Mouse (Mus musculus) v-Abl transformed pro-B cells (cell line): ENCODE results near the gene Kbtbd6.
"Not testable (repeated sequence)": the region's sequence is repeated elsewhere in the genome, so short reads cannot be mapped to it uniquely, and the experiment has no call there.

Source experiments
- in situ Hi-C, 2 experiments: fragments of 400-800 bp; cut with MboI; formaldehyde crosslinking; loops; one replicate each; pipeline ENCODE4 v1.15.1; 2025; ENCODE audit not compliant: unreplicated experiment in 2 of 2

The Kbtbd6 gene

GRCm38 (mm10) chr14:79451681-79452590, at the start of gene Kbtbd6:
Gene Kbtbd6, plus strand, starts transcription at chr14:79451835.
- in situ Hi-C loops: loop anchor here in 1 of 2 experiments (25.0 kb wide), 1 partner anchor 790 kb away; no protein-coding TSS in a partner anchor

- in situ Hi-C loops: no loop called here
These were observed 44.0 kb upstream of the Kbtbd6 start for GRCm38 (mm10) chr14:79407641-79408040.

- in situ Hi-C loops: no loop called here
These were observed 42.3 kb upstream of the Kbtbd6 start for GRCm38 (mm10) chr14:79409278-79409830.

GRCm38 (mm10) chr14:79410662-79411061, 41.0 kb upstream of the Kbtbd6 start:
- in situ Hi-C loops: no loop called here

GRCm38 (mm10) chr14:79413121-79413520, 38.5 kb upstream of the Kbtbd6 start:
- in situ Hi-C loops: no loop called here

- in situ Hi-C loops: loop anchor here in 1 of 2 experiments (5.0 kb wide), 1 partner anchor 37 kb away; no protein-coding TSS in a partner anchor
These were observed 31.5 kb upstream of the Kbtbd6 start for GRCm38 (mm10) chr14:79420083-79420685.

GRCm38 (mm10) chr14:79425979-79426729, 25.5 kb upstream of the Kbtbd6 start, which contains the start of gene Kbtbd7:
Gene Kbtbd7, plus strand, starts transcription at chr14:79426511.
- in situ Hi-C loops: no loop called here

- in situ Hi-C loops: not testable (repeated sequence)
These were observed 24.8 kb upstream of the Kbtbd6 start for GRCm38 (mm10) chr14:79426730-79427365.

GRCm38 (mm10) chr14:79434068-79434467, 17.6 kb upstream of the Kbtbd6 start:
- in situ Hi-C loops: no loop called here

GRCm38 (mm10) chr14:79440655-79441054, 11.0 kb upstream of the Kbtbd6 start:
- in situ Hi-C loops: no loop called here

- in situ Hi-C loops: no loop called here
These were observed 10.2 kb upstream of the Kbtbd6 start for GRCm38 (mm10) chr14:79441441-79441840.

GRCm38 (mm10) chr14:79444601-79445000, 7.0 kb upstream of the Kbtbd6 start:
- in situ Hi-C loops: no loop called here

GRCm38 (mm10) chr14:79445055-79445620, 6.5 kb upstream of the Kbtbd6 start:
- in situ Hi-C loops: no loop called here

- in situ Hi-C loops: loop anchor here in 1 of 2 experiments (25.0 kb wide), 1 partner anchor 790 kb away; no protein-coding TSS in a partner anchor
These were observed 928 bp downstream of the Kbtbd6 start for GRCm38 (mm10) chr14:79452591-79452934.

GRCm38 (mm10) chr14:79460401-79460800, 8.8 kb downstream of the Kbtbd6 start:
- in situ Hi-C loops: loop anchor here in 1 of 2 experiments (5.0 to 25.0 kb wide), 3 partner anchors 68 to 798 kb away; partner anchors contain the start of gene Naa16

GRCm38 (mm10) chr14:79460988-79461387, 9.4 kb downstream of the Kbtbd6 start:
- in situ Hi-C loops: loop anchor here in 1 of 2 experiments (5.0 to 25.0 kb wide), 3 partner anchors 69 to 799 kb away; partner anchors contain the start of gene Naa16

GRCm38 (mm10) chr14:79465623-79466022, 14.0 kb downstream of the Kbtbd6 start:
- in situ Hi-C loops: loop anchor here (5.0 to 25.0 kb wide), 5 partner anchors 73 to 803 kb away; partner anchors contain the start of gene Naa16 (in 1 of the 2)

- in situ Hi-C loops: loop anchor here (5.0 to 25.0 kb wide), 5 partner anchors 75 to 805 kb away; partner anchors contain the start of gene Naa16 (in 1 of the 2)
These were observed 16.0 kb downstream of the Kbtbd6 start for GRCm38 (mm10) chr14:79467621-79468020.

GRCm38 (mm10) chr14:79473384-79473783, 21.7 kb downstream of the Kbtbd6 start:
- in situ Hi-C loops: loop anchor here in 1 of 2 experiments (25.0 kb wide), 1 partner anchor 811 kb away; no protein-coding TSS in a partner anchor
